Mouse (Mus musculus): ENCODE results near the gene Rgs16.

DNA sequence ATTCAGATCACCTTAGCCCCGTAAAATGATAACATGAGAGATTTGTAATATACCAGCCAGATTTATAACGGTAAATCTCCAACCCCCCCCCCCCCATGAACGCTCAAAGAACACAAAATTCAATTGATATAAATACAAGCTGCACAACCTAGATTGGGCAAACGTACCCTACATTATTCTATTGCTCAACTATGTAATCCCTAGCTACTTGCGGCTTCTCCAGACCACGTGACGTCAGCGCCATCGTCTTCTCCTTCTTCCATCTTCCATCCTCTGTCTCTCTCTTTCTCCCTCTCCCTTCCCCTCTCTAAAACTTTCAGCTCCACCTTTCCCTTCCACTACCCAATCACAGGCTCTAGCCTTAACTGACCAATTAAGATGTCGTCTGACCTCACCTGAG, 38.1 kb downstream of the Rgs16 start:
- TF ChIP-seq CTCF (IDR thresholded peaks at IDR 0.05 in 2 of 3, conservative IDR thresholded peaks at IDR 0.05 in 1 of 3; ENCODE audit: control insufficient read depth in 1 of 3, insufficient read depth in 1 of 3, low read depth in 2 of 3, low read length in 3 of 3, poor library complexity in 1 of 3, severe bottlenecking in 1 of 3) = no peak
- TF ChIP-seq CHD1 (IDR thresholded peaks at IDR 0.05; ENCODE audit: low read depth, low read length) = no peak
- no peak for TF ChIP-seq MXI1 (IDR thresholded peaks at IDR 0.05; ENCODE audit: low read depth, low read length)
- no peak for TF ChIP-seq POLR2A (IDR thresholded peaks at IDR 0.05; ENCODE audit: control insufficient read depth in 1 of 2, insufficient read depth in 1 of 2, low read depth in 1 of 2, low read length in 2 of 2, poor library complexity in 1 of 2)
- no peak for TF ChIP-seq HCFC1 (IDR thresholded peaks at IDR 0.05; ENCODE audit: low read depth, low read length)
- TF ChIP-seq MAFK (IDR thresholded peaks at IDR 0.05; ENCODE audit: borderline replicate concordance, low read depth, low read length) = no peak
